Mouse (Mus musculus) kidney, embryonic 14.5 days (tissue): ENCODE data around the gene Qdpr. TPM values are rescaled to one million over a fixed set of nuclear protein-coding genes. Genes with fewer than 3 reads are reported as not detected.

Source experiments
- polyA plus RNA-seq: library from polyadenylated mRNA; unstranded; fragments of >200 nt; fragmentation: Nextera tagmentation; extraction: Ambion mirVana; gene quantifications from 2 replicates; pipeline ENCODE4 v1.2.1, GENCODE M21; 2014

Gene Qdpr
- polyA plus RNA-seq, 1 experiment from 2014 or later = 146 TPM

Other genes with a start within 250 kb of the Qdpr start
- gene Clrn2, start 3.5 kb upstream of the Qdpr start, polyA plus RNA-seq = not detected in 2 replicates
- 88.3 and 112 TPM in 2 replicates for gene Lap3, start 43.1 kb upstream of the Qdpr start, polyA plus RNA-seq
- 265 and 309 TPM in 2 replicates for gene Med28, start 70.0 kb upstream of the Qdpr start, polyA plus RNA-seq
- 0.73 and 1.9 TPM in 2 replicates for gene Fam184b, start 189.4 kb upstream of the Qdpr start, polyA plus RNA-seq
- gene Ncapg, start 219.7 kb upstream of the Qdpr start, polyA plus RNA-seq = 54.3 and 71.0 TPM in 2 replicates